ENCODE assay signal across 20 mouse cellular contexts in genomic region chr16:29693791-29694419, GRCm38 (mm10).
DNase-seq lines count a peak whose midpoint lies in the region; ATAC-seq and TF ChIP-seq lines count a peak whose summit lies in the region.
"Had no signal": no experiment of that assay in that cellular context is flagged by ENCODE, and none has a peak within 500 bp of the region (broad histone marks: within the 10 kb centered on the region; RNA-seq: fewer than 3 reads in every experiment).

No protein-coding gene starts in this region.

- peak overlapping the region; percentile 41; the same call in 1 of the 2 replicates for H3K27ac ChIP-seq in hindbrain, embryonic 10.5 days
- H3K27ac ChIP-seq in hindbrain, postnatal 0 days = no peak overlapping the region
- H3K27ac ChIP-seq in forebrain, embryonic 15.5 days (replicated peaks) = no peak overlapping the region
- no peak overlapping the region for H3K27ac ChIP-seq in hindbrain, embryonic 16.5 days (ENCODE audit: low read depth, low read length)
- H3K27ac ChIP-seq: heart, embryonic 10.5 days; left cerebral cortex, adult 2 months; limb, embryonic 10.5 days had no signal

- no peak overlapping the region for H3K4me2 ChIP-seq in hindbrain, postnatal 0 days (ENCODE audit: low read depth, low read length)
- no peak overlapping the region for H3K4me2 ChIP-seq in forebrain, embryonic 15.5 days (replicated peaks)
- no peak overlapping the region; the same call in 1 of the 2 replicates for H3K4me2 ChIP-seq in hindbrain, embryonic 16.5 days (ENCODE audit: low read length)
- H3K4me2 ChIP-seq: embryonic facial prominence, embryonic 12.5 days had no signal

- no peak overlapping the region for H3K4me3 ChIP-seq in hindbrain, embryonic 10.5 days
- H3K4me3 ChIP-seq in hindbrain, postnatal 0 days (ENCODE audit: low read length) = no peak overlapping the region
- H3K4me3 ChIP-seq in forebrain, embryonic 15.5 days = no peak overlapping the region
- no peak overlapping the region for H3K4me3 ChIP-seq in hindbrain, embryonic 16.5 days (ENCODE audit: low read length)
- H3K4me3 ChIP-seq: embryonic facial prominence, embryonic 12.5 days; heart, embryonic 10.5 days; left cerebral cortex, adult 2 months; limb, embryonic 10.5 days; myocyte had no signal

- H3K4me1 ChIP-seq in hindbrain, embryonic 10.5 days (replicated peaks) = peaks cover 13% of the 10 kb centered on the region
- H3K4me1 ChIP-seq in hindbrain, postnatal 0 days (ENCODE audit: insufficient read depth, low read length) = no peaks in the 10 kb centered on the region
- H3K4me1 ChIP-seq in forebrain, embryonic 15.5 days = peaks cover 15% of the 10 kb centered on the region
- peaks cover 9% of the 10 kb centered on the region for H3K4me1 ChIP-seq in hindbrain, embryonic 16.5 days (ENCODE audit: control insufficient read depth, insufficient read depth, low read depth, low read length)

- peaks cover 61% of the 10 kb centered on the region for H3K27me3 ChIP-seq in hindbrain, embryonic 10.5 days (ENCODE audit: insufficient read depth, poor library complexity, severe bottlenecking)
- H3K27me3 ChIP-seq in hindbrain, postnatal 0 days (ENCODE audit: insufficient read depth, low read length) = no peaks in the 10 kb centered on the region
- H3K27me3 ChIP-seq in forebrain, embryonic 15.5 days = no peaks in the 10 kb centered on the region
- H3K27me3 ChIP-seq in hindbrain, embryonic 16.5 days (replicated peaks; ENCODE audit: control insufficient read depth, insufficient read depth, low read length) = no peaks in the 10 kb centered on the region
- H3K27me3 ChIP-seq: embryonic facial prominence, embryonic 12.5 days had no signal

- TF ChIP-seq POLR2A in brain, embryonic 14.5 days (IDR thresholded peaks at IDR 0.05; ENCODE audit: borderline replicate concordance, extremely low read depth, insufficient read depth, insufficient read length, poor library complexity, severe bottlenecking) = no peak

- TF ChIP-seq CTCF in hindbrain, postnatal 0 days (IDR thresholded peaks at IDR 0.05; ENCODE audit: low read depth) = no peak
- no peak for TF ChIP-seq CTCF in brain, embryonic 14.5 days (IDR thresholded peaks at IDR 0.05; ENCODE audit: borderline replicate concordance, extremely low read depth, insufficient read depth, insufficient read length)

- no peak overlapping the region for H3K9ac ChIP-seq in hindbrain, postnatal 0 days (replicated peaks; ENCODE audit: low read length)
- H3K9ac ChIP-seq in forebrain, embryonic 15.5 days (replicated peaks) = no peak overlapping the region
- H3K9ac ChIP-seq in hindbrain, embryonic 16.5 days (ENCODE audit: low read depth, low read length) = 0 out of 2 replicates have a peak overlapping the region, but pooled peaks have one; percentile 13
- H3K9ac ChIP-seq: embryonic facial prominence, embryonic 12.5 days; liver, postnatal 0 days had no signal

- WGBS in hindbrain, embryonic 10.5 days = 81% methylated on average over 6 of the region's 6 CpGs
- WGBS in hindbrain, postnatal 0 days = 52% methylated on average over 6 of the region's 6 CpGs
- WGBS in forebrain, embryonic 15.5 days = 63% methylated on average over 6 of the region's 6 CpGs
- WGBS in hindbrain, embryonic 16.5 days = 58% methylated on average over 6 of the region's 6 CpGs

- no peaks in the 10 kb centered on the region for H3K36me3 ChIP-seq in hindbrain, embryonic 10.5 days
- no peaks in the 10 kb centered on the region for H3K36me3 ChIP-seq in hindbrain, postnatal 0 days (ENCODE audit: insufficient read depth, low read length)
- H3K36me3 ChIP-seq in forebrain, embryonic 15.5 days = no peaks in the 10 kb centered on the region
- H3K36me3 ChIP-seq in hindbrain, embryonic 16.5 days (ENCODE audit: control insufficient read depth, insufficient read depth, low read length) = no peaks in the 10 kb centered on the region
- H3K36me3 ChIP-seq: embryonic facial prominence, embryonic 12.5 days; heart, embryonic 10.5 days; limb, embryonic 10.5 days had no signal

- no peak for DNase-seq in hindbrain, embryonic 10.5 days (ENCODE audit: low spot score)
- DNase-seq in hindbrain, postnatal 0 days (ENCODE audit: low spot score) = no peak
- peak; percentile 45 for DNase-seq in brain, embryonic 14.5 days (ENCODE audit: low read depth)
- DNase-seq in frontal cortex, postnatal 14 days (ENCODE audit: low spot score in 2 of 2) = no peak
- no peak for DNase-seq in cerebellum, adult 8-10 months
- DNase-seq: B cell, adult 2 months; cerebellum, adult 9-10 months; kidney, adult 2 months; kidney, postnatal 25 days; liver, postnatal 0 days; lung, postnatal 14 days; thymus, postnatal 36 days had no signal

- peaks cover 13% of the 10 kb centered on the region for H3K9me3 ChIP-seq in hindbrain, embryonic 10.5 days
- no peaks in the 10 kb centered on the region for H3K9me3 ChIP-seq in hindbrain, postnatal 0 days (ENCODE audit: low read length)
- no peaks in the 10 kb centered on the region for H3K9me3 ChIP-seq in forebrain, embryonic 15.5 days
- no peaks in the 10 kb centered on the region for H3K9me3 ChIP-seq in hindbrain, embryonic 16.5 days (ENCODE audit: control insufficient read depth, low read length)
- H3K9me3 ChIP-seq: heart, embryonic 10.5 days; limb, embryonic 10.5 days had no signal

- ATAC-seq in hindbrain, postnatal 0 days = no peak
- peak; percentile 48; the same call in 1 of the 2 replicates for ATAC-seq in forebrain, embryonic 15.5 days (replicated peaks)
- 0 out of 2 replicates have a peak, but pooled peaks have one; percentile 25 for ATAC-seq in hindbrain, embryonic 16.5 days
- ATAC-seq in erythroblast, adult 5-6 weeks (replicated peaks; ENCODE audit: low FRiP score, poor library complexity, severe bottlenecking) = no peak
- ATAC-seq: liver, postnatal 0 days had no signal

Comparison
In these comparisons a context has a peak if more than half of its experiments do, and no peak if none do; other contexts are left out.
1. ATAC-seq: peak in forebrain, embryonic 15.5 days (single experiment) and hindbrain, embryonic 16.5 days (single experiment); none in hindbrain, postnatal 0 days (single experiment) and erythroblast, adult 5-6 weeks (single experiment).